ENCODE assay signal across 18 mouse cellular contexts in the genomic region with DNA sequence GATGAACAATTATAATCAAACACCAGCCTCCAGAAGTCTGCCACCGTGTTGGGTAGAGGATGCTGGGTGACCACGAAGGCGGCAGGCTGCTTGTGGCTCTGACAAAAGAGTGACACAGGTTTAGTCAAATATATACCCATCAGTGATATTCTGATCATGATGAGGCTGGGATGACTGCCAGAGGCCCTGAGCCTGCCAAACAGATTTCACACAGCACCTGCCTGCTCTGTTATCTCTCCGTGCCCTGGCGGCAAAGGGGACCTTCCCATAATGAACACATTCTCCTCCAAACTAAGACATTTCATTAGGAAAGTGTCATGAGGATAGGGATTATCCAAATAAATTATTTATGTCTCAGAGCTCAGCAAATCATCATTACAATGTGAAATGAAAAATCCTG.
DNase-seq lines count a peak whose midpoint lies in the region; ATAC-seq and TF ChIP-seq lines count a peak whose summit lies in the region.
"Had no signal": no experiment of that assay in that cellular context is flagged by ENCODE, and none has a peak within 500 bp of the region (broad histone marks: within the 10 kb centered on the region; RNA-seq: fewer than 3 reads in every experiment).

No protein-coding gene starts in this region.

- 69% methylated on average over 5 of the region's 5 CpGs for WGBS in forebrain, embryonic 14.5 days
- 60% methylated on average over 5 of the region's 5 CpGs for WGBS in forebrain, postnatal 0 days
- 37% methylated on average over 5 of the region's 5 CpGs for WGBS in midbrain, embryonic 14.5 days
- WGBS in midbrain, embryonic 11.5 days, result 84% methylated on average over 5 of the region's 5 CpGs

- intact Hi-C loops in gastrocnemius, postnatal 36 days (cut with DNase I), result no loop called here

- no peak overlapping the region for H3K4me3 ChIP-seq in forebrain, embryonic 14.5 days (ENCODE audit: low read depth, low read length)
- no peak overlapping the region for H3K4me3 ChIP-seq in forebrain, postnatal 0 days (ENCODE audit: low read depth, low read length)
- no peak overlapping the region for H3K4me3 ChIP-seq in midbrain, embryonic 14.5 days (replicated peaks; ENCODE audit: low read depth, low read length)
- no peak overlapping the region for H3K4me3 ChIP-seq in midbrain, embryonic 11.5 days (ENCODE audit: low read depth, low read length)
- H3K4me3 ChIP-seq: forebrain, embryonic 12.5 days; hindbrain, embryonic 13.5 days; intestine, embryonic 15.5 days; megakaryocyte, embryonic 14.5 days; neural tube, embryonic 13.5 days had no signal

- H3K9ac ChIP-seq in forebrain, embryonic 14.5 days (ENCODE audit: low read length), result no peak overlapping the region
- H3K9ac ChIP-seq in forebrain, postnatal 0 days, result no peak overlapping the region
- no peak overlapping the region for H3K9ac ChIP-seq in midbrain, embryonic 14.5 days (replicated peaks; ENCODE audit: low read length)
- H3K9ac ChIP-seq in midbrain, embryonic 11.5 days (ENCODE audit: low read length), result no peak overlapping the region
- H3K9ac ChIP-seq: forebrain, embryonic 12.5 days; hindbrain, embryonic 13.5 days; intestine, embryonic 15.5 days; neural tube, embryonic 13.5 days had no signal

- no peaks in the 10 kb centered on the region for H3K27me3 ChIP-seq in forebrain, embryonic 14.5 days (replicated peaks; ENCODE audit: control insufficient read depth, insufficient read depth, low read length)
- no peaks in the 10 kb centered on the region for H3K27me3 ChIP-seq in forebrain, postnatal 0 days (ENCODE audit: insufficient read depth, low read length)
- H3K27me3 ChIP-seq in midbrain, embryonic 14.5 days (ENCODE audit: control insufficient read depth, insufficient read depth, low read length), result no peaks in the 10 kb centered on the region
- H3K27me3 ChIP-seq in midbrain, embryonic 11.5 days (ENCODE audit: control insufficient read depth, insufficient read depth, low read length), result no peaks in the 10 kb centered on the region
- H3K27me3 ChIP-seq: forebrain, embryonic 12.5 days; hindbrain, embryonic 13.5 days; intestine, embryonic 15.5 days; megakaryocyte, embryonic 14.5 days; neural tube, embryonic 13.5 days had no signal

- no peak for ATAC-seq in forebrain, embryonic 14.5 days
- no peak for ATAC-seq in forebrain, postnatal 0 days
- peak; percentile 53; the same call in 1 of the 2 replicates for ATAC-seq in midbrain, embryonic 14.5 days (ENCODE audit: low FRiP score, low TSS enrichment)
- no peak for ATAC-seq in midbrain, embryonic 11.5 days (ENCODE audit: low FRiP score)
- ATAC-seq: intestine, embryonic 15.5 days had no signal

- no peak for TF ChIP-seq CTCF in forebrain, postnatal 0 days (IDR thresholded peaks at IDR 0.05; ENCODE audit: low read depth)

- H3K9me3 ChIP-seq in forebrain, embryonic 14.5 days (replicated peaks; ENCODE audit: control insufficient read depth, low read length), result no peaks in the 10 kb centered on the region
- H3K9me3 ChIP-seq in forebrain, postnatal 0 days (ENCODE audit: low read length), result no peaks in the 10 kb centered on the region
- H3K9me3 ChIP-seq in midbrain, embryonic 14.5 days (ENCODE audit: control insufficient read depth, low read length), result no peaks in the 10 kb centered on the region
- H3K9me3 ChIP-seq in midbrain, embryonic 11.5 days (ENCODE audit: control insufficient read depth, low read length), result no peaks in the 10 kb centered on the region
- H3K9me3 ChIP-seq: forebrain, embryonic 12.5 days; hindbrain, embryonic 13.5 days; intestine, embryonic 15.5 days; neural tube, embryonic 13.5 days had no signal

- H3K4me2 ChIP-seq in forebrain, embryonic 14.5 days (ENCODE audit: low read length), result no peak overlapping the region
- H3K4me2 ChIP-seq in forebrain, postnatal 0 days (ENCODE audit: low read depth), result no peak overlapping the region
- no peak overlapping the region for H3K4me2 ChIP-seq in midbrain, embryonic 14.5 days (ENCODE audit: low read length)
- H3K4me2 ChIP-seq in midbrain, embryonic 11.5 days, result no peak overlapping the region
- H3K4me2 ChIP-seq: forebrain, embryonic 12.5 days; hindbrain, embryonic 13.5 days; intestine, embryonic 15.5 days; neural tube, embryonic 13.5 days had no signal

- DNase-seq in forebrain, embryonic 14.5 days (ENCODE audit: low spot score), result peak; percentile 32
- DNase-seq in forebrain, postnatal 0 days, result no peak
- peak; percentile 71 for DNase-seq in midbrain, embryonic 14.5 days
- DNase-seq in midbrain, embryonic 11.5 days (ENCODE audit: low spot score, missing footprints), result no peak
- peak; percentile 73 to 82 for DNase-seq in cerebellum, postnatal 25 days
- DNase-seq in embryo, embryonic 11 days, result no peak
- no peak for DNase-seq in gastrocnemius, postnatal 36 days
- no peak for DNase-seq in spleen, adult 12 weeks (ENCODE audit: low spot score)
- DNase-seq: adrenal gland, adult 2 months; gastrocnemius, postnatal 25 days; lung, adult 18-20 months; lung, postnatal 14 days; thymus, postnatal 14 days had no signal

- H3K36me3 ChIP-seq in forebrain, embryonic 14.5 days (ENCODE audit: control insufficient read depth, insufficient read depth, low read length), result no peaks in the 10 kb centered on the region
- no peaks in the 10 kb centered on the region for H3K36me3 ChIP-seq in forebrain, postnatal 0 days (ENCODE audit: insufficient read depth)
- no peaks in the 10 kb centered on the region for H3K36me3 ChIP-seq in midbrain, embryonic 14.5 days (ENCODE audit: control insufficient read depth, insufficient read depth, low read length)
- no peaks in the 10 kb centered on the region for H3K36me3 ChIP-seq in midbrain, embryonic 11.5 days (ENCODE audit: control insufficient read depth, insufficient read depth, low read length)
- H3K36me3 ChIP-seq: forebrain, embryonic 12.5 days; hindbrain, embryonic 13.5 days; intestine, embryonic 15.5 days; neural tube, embryonic 13.5 days had no signal

- peaks cover 3% of the 10 kb centered on the region; the same call in 1 of the 2 replicates for H3K4me1 ChIP-seq in forebrain, embryonic 14.5 days (ENCODE audit: control insufficient read depth, insufficient read depth, low read length)
- H3K4me1 ChIP-seq in forebrain, postnatal 0 days (ENCODE audit: insufficient read depth), result no peaks in the 10 kb centered on the region
- H3K4me1 ChIP-seq in midbrain, embryonic 14.5 days (ENCODE audit: control insufficient read depth, insufficient read depth, low read length), result no peaks in the 10 kb centered on the region
- no peaks in the 10 kb centered on the region for H3K4me1 ChIP-seq in midbrain, embryonic 11.5 days (ENCODE audit: control insufficient read depth, insufficient read depth, low read length)
- H3K4me1 ChIP-seq: forebrain, embryonic 12.5 days; intestine, embryonic 15.5 days; megakaryocyte, embryonic 14.5 days; neural tube, embryonic 13.5 days had no signal

- no peak overlapping the region for H3K27ac ChIP-seq in forebrain, embryonic 14.5 days (ENCODE audit: low read depth, low read length)
- H3K27ac ChIP-seq in forebrain, postnatal 0 days (ENCODE audit: low read depth, low read length), result no peak overlapping the region
- peak overlapping the region; percentile 33; the same call in 1 of the 2 replicates for H3K27ac ChIP-seq in midbrain, embryonic 14.5 days (replicated peaks; ENCODE audit: low read depth, low read length)
- H3K27ac ChIP-seq in midbrain, embryonic 11.5 days (ENCODE audit: low read depth, low read length), result no peak overlapping the region
- H3K27ac ChIP-seq: forebrain, embryonic 12.5 days; hindbrain, embryonic 13.5 days; intestine, embryonic 15.5 days; neural tube, embryonic 13.5 days had no signal

Comparison
In these comparisons a context has a peak if more than half of its experiments do, and no peak if none do; other contexts are left out.
1. DNase-seq: peak in forebrain, embryonic 14.5 days (single experiment), midbrain, embryonic 14.5 days (single experiment) and cerebellum, postnatal 25 days (2 of 2); none in forebrain, postnatal 0 days (single experiment), midbrain, embryonic 11.5 days (single experiment), embryo, embryonic 11 days (single experiment), gastrocnemius, postnatal 36 days (0 of 2) and spleen, adult 12 weeks (single experiment).